Mouse (Mus musculus): ENCODE data around the gene Gria3. TPM values are rescaled to one million over a fixed set of nuclear protein-coding genes. Genes with fewer than 3 reads are reported as not detected.

Gene Gria3
- polyA plus RNA-seq, 1 experiment: 0.64 TPM

- no peak overlapping the region for H3K27ac ChIP-seq (ENCODE audit: control insufficient read depth, insufficient read depth, low read depth, low read length)
- no peaks in the 10 kb centered on the region for H3K4me1 ChIP-seq (ENCODE audit: control insufficient read depth, insufficient read depth, low read length)
- no peak overlapping the region for H3K4me3 ChIP-seq (ENCODE audit: control insufficient read depth, low read depth, low read length)
- TF ChIP-seq CTCF (IDR thresholded peaks at IDR 0.05; ENCODE audit: control insufficient read depth, insufficient read depth, insufficient replicate concordance, low read depth, low read length): no peak
- no peak for TF ChIP-seq POLR2A (IDR thresholded peaks at IDR 0.05; ENCODE audit: control insufficient read depth, low read depth, low read length)
- H3K36me3 ChIP-seq (ENCODE audit: control insufficient read depth, insufficient read depth, low read length): no peaks in the 10 kb centered on the region
- H3K27me3 ChIP-seq (ENCODE audit: control insufficient read depth, insufficient read depth, low read length): no peaks in the 10 kb centered on the region
These were observed 232.9 kb downstream of the Gria3 start for GRCm38 (mm10) chrX:41633576-41633975.

- Histone ChIP-seq H3K4me3 (ENCODE audit: control insufficient read depth, low read depth, low read length) (no peak overlapping the region), H3K27me3 (ENCODE audit: control insufficient read depth, insufficient read depth, low read length) (no peaks in the 10 kb centered on the region), H3K4me1 (ENCODE audit: control insufficient read depth, insufficient read depth, low read length) (no peaks in the 10 kb centered on the region), H3K27ac (ENCODE audit: control insufficient read depth, insufficient read depth, low read depth, low read length) (no peak overlapping the region), H3K36me3 (ENCODE audit: control insufficient read depth, insufficient read depth, low read length) (no peaks in the 10 kb centered on the region)
- no peak for TF ChIP-seq CTCF (IDR thresholded peaks at IDR 0.05; ENCODE audit: control insufficient read depth, insufficient read depth, insufficient replicate concordance, low read depth, low read length)
- TF ChIP-seq POLR2A (IDR thresholded peaks at IDR 0.05; ENCODE audit: control insufficient read depth, low read depth, low read length): no peak
These were observed 244.3 kb downstream of the Gria3 start for GRCm38 (mm10) chrX:41644954-41645353.

DNA sequence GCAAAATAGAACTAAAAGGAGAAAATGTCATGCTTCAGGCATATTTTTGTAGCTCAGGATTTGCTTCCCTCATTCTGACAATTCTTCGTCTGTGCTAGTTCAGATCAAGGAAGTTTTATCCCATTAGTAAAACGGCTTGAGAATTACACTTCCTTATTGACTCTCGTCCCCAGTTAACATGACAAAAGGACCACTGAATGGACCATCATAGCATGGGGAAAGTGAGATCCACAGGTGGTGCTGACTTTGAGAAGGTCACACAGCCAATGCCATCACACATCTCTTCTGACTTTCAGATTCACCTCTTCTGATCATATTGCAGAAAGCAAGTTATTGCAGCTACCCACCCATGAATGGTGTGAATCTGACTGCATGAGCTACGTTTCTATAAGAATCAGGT, 257.1 kb downstream of the Gria3 start:
- TF ChIP-seq CTCF (IDR thresholded peaks at IDR 0.05; ENCODE audit: control insufficient read depth, insufficient read depth, insufficient replicate concordance, low read depth, low read length) (no peak), POLR2A (IDR thresholded peaks at IDR 0.05; ENCODE audit: control insufficient read depth, low read depth, low read length) (no peak)
- no peaks in the 10 kb centered on the region for H3K36me3 ChIP-seq (ENCODE audit: control insufficient read depth, insufficient read depth, low read length)
- H3K4me3 ChIP-seq (ENCODE audit: control insufficient read depth, low read depth, low read length): no peak overlapping the region
- no peaks in the 10 kb centered on the region for H3K4me1 ChIP-seq (ENCODE audit: control insufficient read depth, insufficient read depth, low read length)
- H3K27ac ChIP-seq (ENCODE audit: control insufficient read depth, insufficient read depth, low read depth, low read length): no peak overlapping the region
- no peaks in the 10 kb centered on the region for H3K27me3 ChIP-seq (ENCODE audit: control insufficient read depth, insufficient read depth, low read length)

DNA sequence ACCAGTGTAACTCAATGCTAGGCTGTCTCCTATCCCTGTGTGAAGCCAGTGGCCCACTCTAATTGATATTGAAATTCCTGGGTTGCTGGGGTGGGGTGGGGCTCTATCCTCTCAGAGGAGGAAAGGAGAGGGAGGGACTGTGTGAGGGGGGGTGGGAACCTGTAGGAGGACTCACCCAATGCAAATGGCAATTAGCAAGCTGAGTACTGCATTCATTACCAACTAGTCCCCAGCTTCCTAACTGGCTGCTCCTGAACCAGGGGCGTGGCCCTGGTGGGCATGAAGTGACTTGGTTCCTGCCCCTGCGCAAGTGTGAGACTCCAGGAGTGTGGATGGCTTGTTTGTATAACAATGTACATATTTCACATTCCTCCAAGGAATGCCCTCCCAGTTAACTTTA, 288.2 kb downstream of the Gria3 start:
- Histone ChIP-seq H3K4me3 (ENCODE audit: control insufficient read depth, low read depth, low read length) (no peak overlapping the region), H3K4me1 (ENCODE audit: control insufficient read depth, insufficient read depth, low read length) (no peaks in the 10 kb centered on the region), H3K27me3 (ENCODE audit: control insufficient read depth, insufficient read depth, low read length) (no peaks in the 10 kb centered on the region), H3K27ac (ENCODE audit: control insufficient read depth, insufficient read depth, low read depth, low read length) (no peak overlapping the region), H3K36me3 (ENCODE audit: control insufficient read depth, insufficient read depth, low read length) (no peaks in the 10 kb centered on the region)
- TF ChIP-seq POLR2A (IDR thresholded peaks at IDR 0.05; ENCODE audit: control insufficient read depth, low read depth, low read length) (no peak), CTCF (IDR thresholded peaks at IDR 0.05; ENCODE audit: control insufficient read depth, insufficient read depth, insufficient replicate concordance, low read depth, low read length) (no peak)

DNA sequence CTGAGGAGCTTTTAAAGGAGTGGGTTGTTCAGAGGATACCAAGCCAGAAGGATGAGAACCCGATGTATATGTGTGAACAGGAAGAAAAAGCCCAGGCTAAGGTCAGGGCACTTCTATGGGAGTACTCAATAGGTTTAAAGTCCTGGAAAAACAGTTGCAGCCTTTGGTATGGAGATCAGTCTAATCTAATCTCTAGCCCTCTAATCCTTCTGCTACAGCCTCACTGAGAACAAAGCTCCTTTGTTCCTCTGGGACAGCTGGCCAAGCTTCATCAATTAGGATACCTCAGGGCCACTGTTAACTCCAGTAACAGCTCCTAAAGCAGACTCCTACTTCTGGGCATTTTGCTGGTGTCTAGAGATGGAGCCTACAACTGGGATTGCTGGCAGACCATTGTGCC, 291.4 kb downstream of the Gria3 start:
- Histone ChIP-seq H3K4me1 (ENCODE audit: control insufficient read depth, insufficient read depth, low read length) (no peaks in the 10 kb centered on the region), H3K27me3 (ENCODE audit: control insufficient read depth, insufficient read depth, low read length) (no peaks in the 10 kb centered on the region), H3K36me3 (ENCODE audit: control insufficient read depth, insufficient read depth, low read length) (no peaks in the 10 kb centered on the region), H3K27ac (ENCODE audit: control insufficient read depth, insufficient read depth, low read depth, low read length) (no peak overlapping the region), H3K4me3 (ENCODE audit: control insufficient read depth, low read depth, low read length) (no peak overlapping the region)
- no peak for TF ChIP-seq CTCF (IDR thresholded peaks at IDR 0.05; ENCODE audit: control insufficient read depth, insufficient read depth, insufficient replicate concordance, low read depth, low read length)
- TF ChIP-seq POLR2A (IDR thresholded peaks at IDR 0.05; ENCODE audit: control insufficient read depth, low read depth, low read length): no peak
